Mouse (Mus musculus) MEL (cell line): ENCODE measurements around the gene Kif18a.

Experiments
- CTCF ChIP-seq, 3 experiments: IDR thresholded peaks in 2 of 3; conservative IDR thresholded peaks in 1 of 3; 2 replicates each; pipeline ENCODE4 v1.5.1; 2011 to 2012; ENCODE audit warnings: low read length in 3 of 3, low read depth in 2 of 3, mild to moderate bottlenecking in 2 of 3, improper control_type of control experiment in 1 of 3, inconsistent platforms in 1 of 3, mixed read lengths in 1 of 3, moderate library complexity in 1 of 3; ENCODE audit not compliant: control insufficient read depth in 1 of 3, insufficient read depth in 1 of 3, poor library complexity in 1 of 3, severe bottlenecking in 1 of 3
- HCFC1 ChIP-seq: IDR thresholded peaks from 2 replicates; pipeline ENCODE4 v1.6.1; 2012; ENCODE audit warnings: low read depth, mild to moderate bottlenecking, inconsistent platforms, low read length, improper control_type of control experiment, moderate library complexity
- MAFK ChIP-seq: IDR thresholded peaks from 2 replicates; pipeline ENCODE4 v1.6.1; 2011; ENCODE audit warnings: low read depth, mild to moderate bottlenecking, low read length, improper control_type of control experiment, borderline replicate concordance
- NELFE ChIP-seq: IDR thresholded peaks from 2 replicates; pipeline ENCODE4 v1.6.1; 2011; ENCODE audit warnings: low read depth, low read length, improper control_type of control experiment
- POLR2AphosphoS5 ChIP-seq: IDR thresholded peaks from 2 replicates; pipeline ENCODE4 v1.6.1; 2012; ENCODE audit warnings: low read depth, borderline replicate concordance, mild to moderate bottlenecking, inconsistent platforms, low read length, moderate library complexity, mixed read lengths
- RCOR1 ChIP-seq: IDR thresholded peaks from 2 replicates; pipeline ENCODE4 v1.6.1; 2012; ENCODE audit warnings: low read depth, mild to moderate bottlenecking, inconsistent platforms, low read length, improper control_type of control experiment
- TBP ChIP-seq: IDR thresholded peaks from 2 replicates; pipeline ENCODE4 v1.8.0; 2011; ENCODE audit warnings: low read depth, low read length, improper control_type of control experiment
- UBTF ChIP-seq: IDR thresholded peaks from 2 replicates; pipeline ENCODE4 v1.6.1; 2012; ENCODE audit warnings: low read depth, mild to moderate bottlenecking, inconsistent platforms, low read length, improper control_type of control experiment, moderate library complexity, borderline replicate concordance; ENCODE audit not compliant: insufficient read depth

DNA sequence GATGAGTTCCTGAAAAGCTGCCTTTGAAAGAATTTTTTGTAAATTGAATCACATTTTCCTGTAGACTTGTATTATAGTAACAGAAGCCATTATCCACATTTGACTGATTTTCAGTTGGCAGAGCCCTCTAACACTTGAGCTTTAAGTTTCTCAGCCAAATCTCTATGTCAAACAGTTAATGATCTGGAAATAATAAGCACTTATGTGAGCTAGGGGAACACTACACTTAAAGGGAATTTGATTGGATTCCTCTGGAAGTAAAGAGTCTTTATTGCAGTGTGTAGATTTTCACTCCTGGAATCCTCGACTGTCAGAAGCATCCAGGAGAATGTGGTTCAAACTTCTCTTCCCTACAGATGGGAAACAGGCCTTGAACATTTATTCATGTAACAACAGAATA, 105.7 kb downstream of the Kif18a start:
- no peak for TF ChIP-seq CTCF (IDR thresholded peaks at IDR 0.05 in 2 of 3, conservative IDR thresholded peaks at IDR 0.05 in 1 of 3; ENCODE audit: control insufficient read depth in 1 of 3, insufficient read depth in 1 of 3, low read depth in 2 of 3, low read length in 3 of 3, poor library complexity in 1 of 3, severe bottlenecking in 1 of 3)
- TF ChIP-seq RCOR1 = no peak
- TF ChIP-seq UBTF = no peak
- TF ChIP-seq NELFE = no peak
- TF ChIP-seq MAFK = no peak
- no peak for TF ChIP-seq POLR2AphosphoS5
- TF ChIP-seq HCFC1 = no peak
- no peak for TF ChIP-seq TBP
